20 mouse cellular contexts compared by ENCODE assay signal in genomic region chr8:46520667-46521066, GRCm38 (mm10).
"Had no signal": no experiment of that assay in that cellular context is flagged by ENCODE, and none has a peak within 500 bp of the region (broad histone marks: within the 10 kb centered on the region; RNA-seq: fewer than 3 reads in every experiment).

No protein-coding gene starts in this region.

- H3K4me1 ChIP-seq: intestine, embryonic 15.5 days; lung, embryonic 15.5 days; midbrain, embryonic 10.5 days; midbrain, embryonic 13.5 days; stomach, embryonic 15.5 days had no signal

- H3K9ac ChIP-seq: intestine, embryonic 15.5 days; kidney, embryonic 15.5 days; lung, embryonic 15.5 days; midbrain, embryonic 13.5 days; stomach, embryonic 15.5 days had no signal

- H3K4me2 ChIP-seq: intestine, embryonic 15.5 days; kidney, embryonic 15.5 days; lung, embryonic 15.5 days; midbrain, embryonic 13.5 days; stomach, embryonic 15.5 days had no signal

- H3K4me3 ChIP-seq: intestine, embryonic 15.5 days; kidney, embryonic 15.5 days; left cerebral cortex, adult 2 months; lung, embryonic 15.5 days; megakaryocyte, embryonic 14.5 days; midbrain, embryonic 10.5 days; midbrain, embryonic 13.5 days; stomach, embryonic 15.5 days had no signal

- H3K9me3 ChIP-seq: intestine, embryonic 15.5 days; kidney, embryonic 15.5 days; lung, embryonic 15.5 days; megakaryocyte, embryonic 14.5 days; midbrain, embryonic 10.5 days; midbrain, embryonic 13.5 days; stomach, embryonic 15.5 days had no signal

- ATAC-seq: intestine, embryonic 15.5 days; midbrain, embryonic 13.5 days; midbrain, embryonic 16.5 days had no signal

- H3K27me3 ChIP-seq: intestine, embryonic 15.5 days; kidney, embryonic 15.5 days; lung, embryonic 15.5 days; megakaryocyte, embryonic 14.5 days; midbrain, embryonic 13.5 days; stomach, embryonic 15.5 days had no signal

- H3K36me3 ChIP-seq: intestine, embryonic 15.5 days; lung, embryonic 15.5 days; midbrain, embryonic 10.5 days had no signal

- DNase-seq: kidney, adult 11 months; kidney, adult 8-10 months; kidney, postnatal 10 days; kidney, postnatal 36 days; layer of hippocampus, postnatal 36 days; lung, postnatal 10 days; lung, postnatal 4 days; right cerebral cortex, adult 18-20 months; right cerebral cortex, postnatal 14 days; right cerebral cortex, postnatal 4 days; thymus, postnatal 25 days had no signal

- H3K27ac ChIP-seq: intestine, embryonic 15.5 days; kidney, embryonic 15.5 days; left cerebral cortex, adult 2 months; lung, embryonic 15.5 days; midbrain, embryonic 10.5 days; midbrain, embryonic 13.5 days; stomach, embryonic 15.5 days had no signal
